Mouse (Mus musculus): ENCODE data around the gene Atp11b. TPM values are rescaled to one million over a fixed set of nuclear protein-coding genes. Genes with fewer than 3 reads are reported as not detected.
A peak's percentile ranks its signal among the peaks of the same experiment; 100 is the strongest.

The Atp11b gene
- polyA plus RNA-seq, 1 experiment from 2014 or later = 36.2 TPM

GRCm38 (mm10) chr3:35723586-35724322 lies 30.2 kb upstream of the Atp11b start:
- no peak overlapping the region for H3K4me3 ChIP-seq (ENCODE audit: low read depth, low read length)
- DNase-seq (no peak), ATAC-seq (ENCODE audit: insufficient read depth) (no peak)
- H3K4me1 ChIP-seq (ENCODE audit: insufficient read depth) = 0 out of 2 replicates have a peak, but pooled peaks cover 2% of the 10 kb centered on the region
- no peak for TF ChIP-seq CTCF (IDR thresholded peaks at IDR 0.05; ENCODE audit: low read depth)
- no peak overlapping the region for H3K27ac ChIP-seq (ENCODE audit: low read depth)
- no peaks in the 10 kb centered on the region for H3K9me3 ChIP-seq (ENCODE audit: low read depth, low read length)
- no peak overlapping the region for H3K4me2 ChIP-seq
- H3K27me3 ChIP-seq (ENCODE audit: insufficient read depth, low read length) = no peaks in the 10 kb centered on the region
- H3K36me3 ChIP-seq (ENCODE audit: insufficient read depth) = no peaks in the 10 kb centered on the region
- H3K9ac ChIP-seq = no peak overlapping the region
- WGBS = 51% methylated on average over 9 of the region's 9 CpGs

GRCm38 (mm10) chr3:35725096-35725495 lies 28.8 kb upstream of the Atp11b start:
- no peak overlapping the region for H3K27ac ChIP-seq (ENCODE audit: low read depth)
- H3K27me3 ChIP-seq (ENCODE audit: insufficient read depth, low read length) = no peaks in the 10 kb centered on the region
- no peak overlapping the region for H3K4me3 ChIP-seq (ENCODE audit: low read depth, low read length)
- DNase-seq = no peak
- H3K36me3 ChIP-seq (ENCODE audit: insufficient read depth) = no peaks in the 10 kb centered on the region
- no peak for ATAC-seq (ENCODE audit: insufficient read depth)
- H3K9ac ChIP-seq = no peak overlapping the region
- peaks cover 2% of the 10 kb centered on the region; the same call in 1 of the 2 replicates for H3K4me1 ChIP-seq (ENCODE audit: insufficient read depth)
- H3K4me2 ChIP-seq = no peak overlapping the region
- TF ChIP-seq CTCF (IDR thresholded peaks at IDR 0.05; ENCODE audit: low read depth) = no peak
- H3K9me3 ChIP-seq (ENCODE audit: low read depth, low read length) = 0 out of 2 replicates have a peak, but pooled peaks cover 1% of the 10 kb centered on the region
- WGBS = 55% methylated on average over 7 of the region's 7 CpGs

GRCm38 (mm10) chr3:35726936-35727335 lies 27.0 kb upstream of the Atp11b start:
- Histone ChIP-seq H3K9ac (no peak overlapping the region), H3K4me2 (no peak overlapping the region), H3K4me3 (ENCODE audit: low read depth, low read length) (no peak overlapping the region), H3K4me1 (ENCODE audit: insufficient read depth) (no peaks in the 10 kb centered on the region; the same call in 1 of the 2 replicates), H3K27me3 (ENCODE audit: insufficient read depth, low read length) (no peaks in the 10 kb centered on the region), H3K36me3 (ENCODE audit: insufficient read depth) (no peaks in the 10 kb centered on the region), H3K27ac (ENCODE audit: low read depth) (no peak overlapping the region), H3K9me3 (ENCODE audit: low read depth, low read length) (0 out of 2 replicates have a peak, but pooled peaks cover 4% of the 10 kb centered on the region)
- WGBS = 69% methylated on average over 1 of the region's 1 CpGs
- no peak for TF ChIP-seq CTCF (IDR thresholded peaks at IDR 0.05; ENCODE audit: low read depth)
- ATAC-seq (ENCODE audit: insufficient read depth) = no peak
- no peak for DNase-seq

GRCm38 (mm10) chr3:35729490-35729889 lies 24.4 kb upstream of the Atp11b start:
- Histone ChIP-seq H3K27ac (ENCODE audit: low read depth) (no peak overlapping the region), H3K4me3 (ENCODE audit: low read depth, low read length) (no peak overlapping the region), H3K4me1 (ENCODE audit: insufficient read depth) (no peaks in the 10 kb centered on the region; the same call in 1 of the 2 replicates), H3K27me3 (ENCODE audit: insufficient read depth, low read length) (no peaks in the 10 kb centered on the region), H3K9ac (no peak overlapping the region), H3K4me2 (no peak overlapping the region), H3K9me3 (ENCODE audit: low read depth, low read length) (0 out of 2 replicates have a peak, but pooled peaks cover 4% of the 10 kb centered on the region), H3K36me3 (ENCODE audit: insufficient read depth) (no peaks in the 10 kb centered on the region)
- TF ChIP-seq CTCF (IDR thresholded peaks at IDR 0.05; ENCODE audit: low read depth) = no peak
- ATAC-seq (ENCODE audit: insufficient read depth) (peak; percentile 90; the same call in 1 of the 2 replicates), DNase-seq (peak; percentile 74)
- WGBS = 13% methylated on average over 6 of the region's 6 CpGs

GRCm38 (mm10) chr3:35731981-35732777 lies 21.7 kb upstream of the Atp11b start:
- H3K4me1 ChIP-seq (ENCODE audit: insufficient read depth) = no peaks in the 10 kb centered on the region; the same call in 1 of the 2 replicates
- 0 out of 2 replicates have a peak, but pooled peaks cover 4% of the 10 kb centered on the region for H3K9me3 ChIP-seq (ENCODE audit: low read depth, low read length)
- H3K4me3 ChIP-seq (ENCODE audit: low read depth, low read length) = no peak overlapping the region
- no peak overlapping the region for H3K9ac ChIP-seq
- H3K4me2 ChIP-seq = no peak overlapping the region
- no peaks in the 10 kb centered on the region for H3K27me3 ChIP-seq (ENCODE audit: insufficient read depth, low read length)
- no peaks in the 10 kb centered on the region for H3K36me3 ChIP-seq (ENCODE audit: insufficient read depth)
- ATAC-seq (ENCODE audit: insufficient read depth) (no peak), DNase-seq (no peak)
- 77% methylated on average over 10 of the region's 10 CpGs for WGBS
- no peak for TF ChIP-seq CTCF (IDR thresholded peaks at IDR 0.05; ENCODE audit: low read depth)
- H3K27ac ChIP-seq (ENCODE audit: low read depth) = no peak overlapping the region

GRCm38 (mm10) chr3:35732778-35733147 lies 21.1 kb upstream of the Atp11b start:
- Histone ChIP-seq H3K4me1 (ENCODE audit: insufficient read depth) (no peaks in the 10 kb centered on the region; the same call in 1 of the 2 replicates), H3K36me3 (ENCODE audit: insufficient read depth) (no peaks in the 10 kb centered on the region), H3K9me3 (ENCODE audit: low read depth, low read length) (0 out of 2 replicates have a peak, but pooled peaks cover 4% of the 10 kb centered on the region), H3K27me3 (ENCODE audit: insufficient read depth, low read length) (no peaks in the 10 kb centered on the region), H3K4me2 (no peak overlapping the region), H3K4me3 (ENCODE audit: low read depth, low read length) (no peak overlapping the region), H3K27ac (ENCODE audit: low read depth) (no peak overlapping the region), H3K9ac (no peak overlapping the region)
- no peak for DNase-seq
- ATAC-seq (ENCODE audit: insufficient read depth) = no peak
- no peak for TF ChIP-seq CTCF (IDR thresholded peaks at IDR 0.05; ENCODE audit: low read depth)

- Histone ChIP-seq H3K27me3 (ENCODE audit: insufficient read depth, low read length) (no peaks in the 10 kb centered on the region), H3K36me3 (ENCODE audit: insufficient read depth) (no peaks in the 10 kb centered on the region), H3K4me1 (ENCODE audit: insufficient read depth) (no peaks in the 10 kb centered on the region; the same call in 1 of the 2 replicates), H3K4me3 (ENCODE audit: low read depth, low read length) (no peak overlapping the region), H3K9me3 (ENCODE audit: low read depth, low read length) (0 out of 2 replicates have a peak, but pooled peaks cover 4% of the 10 kb centered on the region), H3K9ac (no peak overlapping the region), H3K4me2 (no peak overlapping the region), H3K27ac (ENCODE audit: low read depth) (no peak overlapping the region)
- no peak for ATAC-seq (ENCODE audit: insufficient read depth)
- 77% methylated on average over 4 of the region's 4 CpGs for WGBS
- no peak for TF ChIP-seq CTCF (IDR thresholded peaks at IDR 0.05; ENCODE audit: low read depth)
- DNase-seq = peak; percentile 15
Observed at GRCm38 (mm10) chr3:35734509-35734908, 19.4 kb upstream of the Atp11b start.
